Mouse (Mus musculus) CD8-positive naive resting alpha-beta T cell, adult 2 months (primary cell): Measurements from ENCODE around the gene Igfbp5.

Source experiments
- DNase-seq, 2 experiments: peaks; one replicate each; pipeline ENCODE4 v3.0.0; 2022; ENCODE audit warnings: low read depth in 2 of 2, low spot score in 2 of 2

Gene Igfbp5

GRCm38 (mm10) chr1:72869275-72869674, 5.4 kb downstream of the Igfbp5 start:
- no peak for DNase-seq

GRCm38 (mm10) chr1:72868429-72869215, 6.1 kb downstream of the Igfbp5 start:
- DNase-seq, result no peak

GRCm38 (mm10) chr1:72867346-72867745, 7.3 kb downstream of the Igfbp5 start:
- DNase-seq, result no peak

GRCm38 (mm10) chr1:72866417-72866816, 8.3 kb downstream of the Igfbp5 start:
- no peak for DNase-seq

GRCm38 (mm10) chr1:72865900-72866299, 8.8 kb downstream of the Igfbp5 start:
- DNase-seq, result no peak

- no peak for DNase-seq
Observed at GRCm38 (mm10) chr1:72864272-72864671, 10.4 kb downstream of the Igfbp5 start.

- no peak for DNase-seq
Observed at GRCm38 (mm10) chr1:72863692-72864091, 11.0 kb downstream of the Igfbp5 start.

- DNase-seq, result no peak
Observed at GRCm38 (mm10) chr1:72862248-72862647, 12.4 kb downstream of the Igfbp5 start.

- DNase-seq, result no peak
Observed at GRCm38 (mm10) chr1:72861702-72862101, 13.0 kb downstream of the Igfbp5 start.

- no peak for DNase-seq
Observed at GRCm38 (mm10) chr1:72860502-72860901, 14.2 kb downstream of the Igfbp5 start.

GRCm38 (mm10) chr1:72859963-72860362, 14.7 kb downstream of the Igfbp5 start:
- DNase-seq, result no peak

- DNase-seq, result no peak
Observed at GRCm38 (mm10) chr1:72858874-72859273, 15.8 kb downstream of the Igfbp5 start.

GRCm38 (mm10) chr1:72858286-72858685, 16.4 kb downstream of the Igfbp5 start:
- DNase-seq, result no peak

- DNase-seq, result no peak
Observed at GRCm38 (mm10) chr1:72857631-72858030, 17.1 kb downstream of the Igfbp5 start.

GRCm38 (mm10) chr1:72857142-72857541, 17.5 kb downstream of the Igfbp5 start:
- DNase-seq, result no peak

GRCm38 (mm10) chr1:72856209-72856909, 18.3 kb downstream of the Igfbp5 start:
- no peak for DNase-seq

- DNase-seq, result no peak
Observed at GRCm38 (mm10) chr1:72855729-72856128, 19.0 kb downstream of the Igfbp5 start.

- DNase-seq, result no peak
Observed at GRCm38 (mm10) chr1:72854337-72855237, 20.1 kb downstream of the Igfbp5 start.

GRCm38 (mm10) chr1:72853759-72854158, 20.9 kb downstream of the Igfbp5 start:
- no peak for DNase-seq

GRCm38 (mm10) chr1:72849037-72849436, 25.6 kb downstream of the Igfbp5 start:
- no peak for DNase-seq

- no peak for DNase-seq
Observed at GRCm38 (mm10) chr1:72847849-72848380, 26.8 kb downstream of the Igfbp5 start.
